Mouse (Mus musculus) heart, embryonic 14.5 days (tissue): ENCODE data around the gene Kcnk4. TPM values are rescaled to one million over a fixed set of nuclear protein-coding genes. Genes with fewer than 3 reads are reported as not detected.
A peak's percentile ranks its signal among the peaks of the same experiment; 100 is the strongest.

ENCODE experiments used
- ATAC-seq: fragments of 200-750 bp; cut with Nextera tagmentation; 2 replicates; pipeline ENCODE4 v1.8.0; 2017; ENCODE audit warnings: low read depth, moderate TSS enrichment; ENCODE audit not compliant: insufficient number of reproducible peaks, insufficient read depth, low FRiP score
- H3K27ac ChIP-seq, 2 experiments: fragments of 200-500 bp in 1 of 2; fragments of 300-500 bp in 1 of 2; sonication (generic) in 1 of 2; replicated peaks in 1 of 2; 2 replicates each; pipeline ENCODE4 v1.5.1; 2012 to 2014; ENCODE audit warnings: low read depth in 2 of 2, low read length in 2 of 2, control low read depth in 1 of 2, mild to moderate bottlenecking in 1 of 2, mixed read lengths in 1 of 2; ENCODE audit not compliant: control insufficient read depth in 1 of 2, insufficient read depth in 1 of 2
- H3K27me3 ChIP-seq: fragments of 300-500 bp; sonication (generic); 2 replicates; pipeline ENCODE4 v1.6.1; 2014; ENCODE audit warnings: mild to moderate bottlenecking, low read length, control low read depth; ENCODE audit not compliant: control insufficient read depth, insufficient read depth
- H3K36me3 ChIP-seq: fragments of 300-500 bp; sonication (generic); 2 replicates; pipeline ENCODE4 v1.6.1; 2014; ENCODE audit warnings: mild to moderate bottlenecking, control low read depth, low read length, mixed read lengths; ENCODE audit not compliant: control insufficient read depth, insufficient read depth
- H3K4me1 ChIP-seq, 2 experiments: fragments of 200-500 bp in 1 of 2; fragments of 300-500 bp in 1 of 2; sonication (generic) in 1 of 2; 2 replicates each; pipeline ENCODE4 v1.6.1; 2012 to 2014; ENCODE audit warnings: low read length in 2 of 2, control low read depth in 1 of 2, mixed read lengths in 1 of 2; ENCODE audit not compliant: control insufficient read depth in 2 of 2, insufficient read depth in 2 of 2
- H3K4me2 ChIP-seq: fragments of 300-500 bp; sonication (generic); 2 replicates; pipeline ENCODE4 v1.6.1; 2014; ENCODE audit warnings: mild to moderate bottlenecking, low read length
- H3K4me3 ChIP-seq, 2 experiments: fragments of 200-500 bp in 1 of 2; fragments of 300-500 bp in 1 of 2; sonication (generic) in 1 of 2; 2 replicates each; pipeline ENCODE4 v1.5.1; 2012 to 2014; ENCODE audit warnings: low read length in 2 of 2, mild to moderate bottlenecking in 2 of 2, control low read depth in 1 of 2, low read depth in 1 of 2, moderate library complexity in 1 of 2; ENCODE audit not compliant: control insufficient read depth in 1 of 2, insufficient read depth in 1 of 2
- H3K9ac ChIP-seq: fragments of 300-500 bp; sonication (generic); 2 replicates; pipeline ENCODE4 v1.6.1; 2014; ENCODE audit warnings: mild to moderate bottlenecking, low read length
- H3K9me3 ChIP-seq: fragments of 300-500 bp; sonication (generic); 2 replicates; pipeline ENCODE4 v1.6.1; 2016; ENCODE audit warnings: low read length, control low read depth; ENCODE audit not compliant: control insufficient read depth
- WGBS: fragments of 180-500 bp; shearing (Covaris S2); extraction: QIAGEN DNeasy Blood & Tissue Kit; methylation state at CpG from one replicate; pipeline ENCODE4 v1.1.7; 2014; 5-methylcytosine and 5-hydroxymethylcytosine counted together
- polyA plus RNA-seq: library from polyadenylated mRNA; unstranded; fragments of >200 nt; fragmentation: Nextera tagmentation; extraction: Ambion mirVana; gene quantifications from 2 replicates; pipeline ENCODE4 v1.2.1, GENCODE M21; 2014

Kcnk4 gene
- polyA plus RNA-seq, 1 experiment from 2014 or later: 0.27 TPM

DNA sequence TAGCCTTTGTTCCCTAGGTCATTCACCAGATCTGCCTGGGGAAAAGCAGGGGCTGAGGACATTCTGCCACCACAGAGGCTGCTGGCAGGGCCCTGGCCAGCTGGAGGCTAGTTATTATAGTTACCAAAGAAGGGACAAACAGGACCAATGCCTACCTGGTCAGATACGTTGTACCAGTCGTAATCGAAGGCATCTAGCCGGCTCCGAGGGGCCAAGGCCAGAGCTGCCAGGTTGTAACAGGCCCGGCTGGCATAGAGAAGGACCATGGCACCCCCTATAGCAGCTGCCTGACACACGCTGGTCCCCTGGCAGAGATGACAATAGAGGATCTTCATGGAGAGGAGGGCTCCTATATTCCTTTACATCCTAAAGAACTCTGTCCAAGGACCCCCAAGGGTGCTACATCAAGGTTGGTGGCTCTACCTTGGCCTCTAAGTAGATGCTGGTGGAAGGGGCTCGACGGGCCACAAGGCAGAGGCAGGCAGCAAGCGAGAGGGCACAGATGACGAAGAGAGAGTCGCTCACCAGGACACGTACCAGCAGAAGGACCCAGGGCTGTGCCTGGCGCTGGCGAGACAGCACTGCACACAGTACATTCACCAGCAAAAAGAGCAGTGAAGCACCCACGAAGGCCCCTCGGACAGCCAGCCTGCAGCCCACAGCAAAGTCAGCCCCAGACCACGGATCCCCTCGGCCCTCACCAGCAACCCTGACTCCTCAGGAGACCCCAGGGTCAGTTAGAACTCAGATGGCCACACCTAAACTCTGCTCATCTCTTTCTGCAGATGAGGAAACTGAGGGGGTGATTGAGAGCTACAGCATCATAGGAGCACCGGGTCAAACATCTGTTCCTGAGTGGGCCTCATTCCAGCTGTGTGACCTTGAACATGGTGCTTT is 5.0 kb upstream of the Kcnk4 start:
- no peak overlapping the region for H3K4me2 ChIP-seq
- no peak for ATAC-seq
- H3K9ac ChIP-seq: no peak overlapping the region
- H3K27ac ChIP-seq: no peak overlapping the region
- H3K27me3 ChIP-seq: peaks cover 21% of the 10 kb centered on the region
- peaks cover 10 to 18% of the 10 kb centered on the region in 2 experiments for H3K4me1 ChIP-seq
- H3K4me3 ChIP-seq: no peak overlapping the region
- no peaks in the 10 kb centered on the region for H3K9me3 ChIP-seq
- 84% methylated on average over 20 of the region's 20 CpGs for WGBS
- peaks cover 11% of the 10 kb centered on the region; the same call in 1 of the 2 replicates for H3K36me3 ChIP-seq

DNA sequence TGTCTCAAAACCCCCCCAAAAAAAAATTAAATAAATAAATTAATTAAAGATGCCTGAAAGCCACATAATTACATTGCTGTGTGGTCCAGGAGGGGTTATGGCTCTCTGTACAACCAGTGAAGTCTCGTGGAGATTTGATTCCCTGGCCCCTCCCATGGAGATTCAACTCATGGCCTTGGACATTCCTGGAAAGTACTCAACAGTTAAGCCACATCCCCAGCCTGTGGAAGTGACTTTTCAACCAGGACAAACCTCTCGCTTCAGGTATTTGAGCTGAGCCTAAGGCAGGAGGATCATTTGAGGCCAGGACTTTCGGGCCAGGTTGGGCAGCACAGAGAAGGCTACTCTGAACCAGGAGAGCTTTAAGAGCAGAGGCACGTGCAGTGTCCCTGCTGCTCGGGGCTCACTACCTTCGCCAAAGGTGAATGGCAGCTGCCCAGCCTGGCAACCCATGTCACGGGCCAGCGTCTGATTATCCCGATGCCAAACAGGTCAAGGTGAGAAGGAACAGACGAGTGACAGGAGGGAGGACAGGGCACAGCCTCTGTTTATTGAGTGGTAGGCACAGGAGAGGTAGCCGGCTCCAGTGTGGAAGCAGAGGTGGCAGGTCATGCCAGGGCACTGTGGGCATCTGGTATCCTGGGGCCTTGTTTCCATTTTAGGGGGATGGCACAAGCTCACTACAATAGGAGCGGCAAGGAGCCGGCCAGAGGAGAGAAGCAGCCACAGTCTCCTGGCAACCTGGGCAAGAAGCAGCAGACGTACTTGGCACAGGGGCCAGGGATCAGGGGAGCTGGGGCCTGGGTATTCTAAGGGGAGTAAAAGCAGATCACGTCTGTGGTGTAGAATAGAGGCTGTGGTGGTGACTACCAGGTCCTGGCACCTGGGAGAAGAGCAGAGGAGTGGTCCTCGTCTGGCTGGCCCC is 3.5 kb upstream of the Kcnk4 start:
- Histone ChIP-seq H3K27ac (no peak overlapping the region), H3K4me2 (no peak overlapping the region), H3K27me3 (peaks cover 36% of the 10 kb centered on the region), H3K9ac (0 out of 2 replicates have a peak overlapping the region, but pooled peaks have one; percentile 2), H3K36me3 (0 out of 2 replicates have a peak, but pooled peaks cover 6% of the 10 kb centered on the region), H3K9me3 (no peaks in the 10 kb centered on the region), H3K4me1 (peaks cover 9 to 25% of the 10 kb centered on the region in 2 experiments), H3K4me3 (no peak overlapping the region)
- WGBS: 77% methylated on average over 16 of the region's 16 CpGs
- no peak for ATAC-seq

DNA sequence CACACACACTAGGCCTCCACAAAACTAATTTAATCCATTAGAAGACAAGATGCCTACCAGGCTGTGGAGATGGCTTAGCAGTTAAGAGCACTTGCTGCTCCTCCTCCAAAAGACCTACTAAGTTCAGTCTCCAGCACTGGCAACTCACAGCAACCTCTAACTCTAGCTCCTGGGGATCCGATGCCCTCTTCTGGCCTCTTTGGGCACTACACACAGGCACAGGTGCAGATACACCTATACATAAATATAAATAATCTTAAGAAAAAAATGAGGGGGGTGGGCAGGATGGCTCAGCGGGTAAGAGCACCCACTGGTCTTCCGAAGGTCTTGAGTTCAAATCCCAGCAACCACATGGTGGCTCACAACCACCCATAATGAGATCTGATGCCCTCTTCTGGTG is 2.0 kb upstream of the Kcnk4 start:
- ATAC-seq: no peak
- Histone ChIP-seq H3K4me2 (no peak overlapping the region), H3K27me3 (peaks cover 51% of the 10 kb centered on the region), H3K4me1 (peaks cover 8 to 22% of the 10 kb centered on the region in 2 experiments), H3K36me3 (0 out of 2 replicates have a peak, but pooled peaks cover 6% of the 10 kb centered on the region), H3K4me3 (no peak overlapping the region), H3K27ac (no peak overlapping the region), H3K9me3 (no peaks in the 10 kb centered on the region), H3K9ac (no peak overlapping the region)
- WGBS: 16% methylated on average over 3 of the region's 3 CpGs

DNA sequence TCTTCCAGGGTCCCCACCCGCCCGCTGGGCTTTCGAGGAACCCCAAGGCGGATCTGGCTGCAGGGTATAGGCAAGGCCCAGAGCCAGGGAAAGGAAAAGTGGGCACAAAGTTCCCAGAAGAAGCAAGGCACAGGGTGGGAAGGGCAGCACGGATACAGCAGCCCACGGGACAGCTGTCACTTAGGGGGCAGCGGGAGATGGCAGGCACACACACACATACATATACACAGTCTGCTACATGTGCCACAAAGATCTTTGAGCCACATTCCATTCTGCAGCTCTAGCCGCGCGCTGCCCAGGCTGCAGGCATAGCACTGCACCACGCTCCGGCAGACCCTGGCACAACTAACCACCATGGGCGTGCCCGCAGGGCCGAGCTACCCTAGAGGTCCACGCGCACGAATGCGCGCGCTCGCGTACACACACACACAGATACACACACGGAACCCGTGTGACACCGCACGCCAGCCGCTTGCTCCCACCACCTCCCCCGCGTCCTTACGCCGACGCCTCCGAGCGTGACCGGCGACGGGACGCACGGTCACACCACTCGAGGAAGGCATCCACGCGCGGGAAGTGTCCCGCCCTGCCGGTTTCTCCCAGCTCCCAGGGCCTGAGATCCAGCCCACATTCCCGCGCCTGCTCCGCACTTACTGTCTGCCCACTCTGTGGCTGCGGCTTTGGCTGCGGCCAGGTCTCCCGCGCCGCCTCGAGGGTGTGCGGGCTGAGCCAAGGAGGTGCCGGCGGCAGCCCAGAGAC is 700 bp downstream of the Kcnk4 start:
- Histone ChIP-seq H3K4me3 (peak overlapping the region; percentile 38 to 48), H3K27ac (no peak overlapping the region), H3K4me1 (peaks cover 0 to 12% of the 10 kb centered on the region in 2 experiments; a peak in 3 of 4 replicates), H3K27me3 (peaks cover 71% of the 10 kb centered on the region), H3K9ac (peak overlapping the region; percentile 64), H3K9me3 (no peaks in the 10 kb centered on the region), H3K36me3 (0 out of 2 replicates have a peak, but pooled peaks cover 6% of the 10 kb centered on the region), H3K4me2 (peak overlapping the region; percentile 95)
- WGBS: 5% methylated on average over 58 of the region's 58 CpGs
- ATAC-seq: no peak

DNA sequence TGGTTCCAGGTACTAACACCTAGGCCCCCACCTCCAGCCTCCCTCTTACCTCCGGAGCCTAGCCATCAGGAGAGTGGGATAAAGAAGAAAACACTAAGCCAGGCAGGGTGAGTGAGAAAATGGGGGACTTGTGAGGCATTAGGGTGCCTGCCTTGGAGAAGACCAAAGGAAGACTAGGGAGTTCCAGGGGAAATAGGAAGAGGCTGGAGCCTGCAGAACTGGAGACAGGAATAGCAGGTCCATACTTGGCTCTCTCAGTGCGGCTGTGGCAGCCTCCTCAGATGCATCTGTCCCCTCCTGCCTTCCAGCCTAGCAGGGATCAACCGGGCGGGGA is 1.2 kb downstream of the Kcnk4 start:
- 0 out of 2 replicates have a peak, but pooled peaks cover 4% of the 10 kb centered on the region for H3K36me3 ChIP-seq
- no peak overlapping the region for H3K27ac ChIP-seq
- H3K4me3 ChIP-seq: peak overlapping the region in 1 of 2 experiments; percentile 48; a peak in 1 of 4 replicates
- peaks cover 0 to 12% of the 10 kb centered on the region in 2 experiments; a peak in 3 of 4 replicates for H3K4me1 ChIP-seq
- H3K27me3 ChIP-seq: peaks cover 76% of the 10 kb centered on the region
- no peak for ATAC-seq
- 0 out of 2 replicates have a peak overlapping the region, but pooled peaks have one; percentile 64 for H3K9ac ChIP-seq
- H3K4me2 ChIP-seq: peak overlapping the region; percentile 95
- WGBS: 32% methylated on average over 4 of the region's 4 CpGs
- no peaks in the 10 kb centered on the region for H3K9me3 ChIP-seq

DNA sequence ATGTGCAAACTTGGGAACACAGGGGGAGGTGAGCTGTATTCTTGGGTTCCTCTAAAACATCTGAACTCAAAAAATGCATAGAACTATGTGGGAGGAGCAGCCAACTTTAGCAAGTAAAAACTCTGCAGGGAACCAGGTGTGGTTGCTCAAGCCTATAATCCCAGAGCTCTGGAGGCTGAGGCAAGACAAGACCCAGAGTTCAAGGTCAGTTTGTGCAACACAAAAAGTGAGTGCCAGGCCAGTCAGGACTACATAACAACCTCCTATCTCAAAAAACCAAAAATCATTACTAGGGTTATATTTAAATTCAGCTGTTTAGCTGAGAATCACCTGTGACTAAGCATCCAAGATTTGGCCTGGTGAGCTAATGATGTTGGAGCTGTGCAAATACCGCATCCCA is 2.3 kb downstream of the Kcnk4 start:
- Histone ChIP-seq H3K4me2 (no peak overlapping the region), H3K27me3 (peaks cover 86% of the 10 kb centered on the region), H3K4me3 (no peak overlapping the region), H3K36me3 (no peaks in the 10 kb centered on the region), H3K4me1 (peaks cover 0 to 14% of the 10 kb centered on the region in 2 experiments; a peak in 3 of 4 replicates), H3K27ac (no peak overlapping the region), H3K9me3 (no peaks in the 10 kb centered on the region), H3K9ac (no peak overlapping the region)
- 56% methylated on average over 1 of the region's 1 CpGs for WGBS
- ATAC-seq: no peak

DNA sequence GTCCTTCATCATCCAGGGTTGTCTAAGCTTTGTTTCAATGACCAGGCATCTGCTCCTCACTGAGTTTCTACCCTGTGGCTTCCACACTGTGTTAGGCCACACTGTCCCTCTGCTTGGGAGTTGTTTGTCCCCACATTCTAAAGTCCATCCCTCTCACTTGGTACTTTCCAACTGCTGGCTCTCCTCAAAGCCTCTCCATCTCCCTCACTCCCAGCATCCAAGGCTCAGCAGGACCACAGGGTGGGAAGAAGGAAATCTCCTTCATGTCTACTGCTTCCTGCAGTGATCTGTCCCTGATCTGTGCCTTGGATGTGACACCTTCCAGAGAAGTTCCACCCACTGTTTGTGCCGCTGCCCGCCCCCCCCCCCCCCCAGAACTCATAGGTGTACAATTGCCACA is 3.3 kb downstream of the Kcnk4 start:
- H3K36me3 ChIP-seq: no peaks in the 10 kb centered on the region
- no peak for ATAC-seq

More for the DNA sequence above, 3.3 kb downstream of the Kcnk4 start:
- 6% methylated on average over 2 of the region's 2 CpGs for WGBS
- Histone ChIP-seq H3K4me2 (no peak overlapping the region), H3K4me3 (no peak overlapping the region), H3K9ac (no peak overlapping the region), H3K27me3 (peaks cover 92% of the 10 kb centered on the region), H3K9me3 (peaks cover 4% of the 10 kb centered on the region; the same call in 1 of the 2 replicates), H3K4me1 (peaks cover 0 to 23% of the 10 kb centered on the region in 2 experiments; a peak in 3 of 4 replicates), H3K27ac (no peak overlapping the region)
